In the genomic region with DNA sequence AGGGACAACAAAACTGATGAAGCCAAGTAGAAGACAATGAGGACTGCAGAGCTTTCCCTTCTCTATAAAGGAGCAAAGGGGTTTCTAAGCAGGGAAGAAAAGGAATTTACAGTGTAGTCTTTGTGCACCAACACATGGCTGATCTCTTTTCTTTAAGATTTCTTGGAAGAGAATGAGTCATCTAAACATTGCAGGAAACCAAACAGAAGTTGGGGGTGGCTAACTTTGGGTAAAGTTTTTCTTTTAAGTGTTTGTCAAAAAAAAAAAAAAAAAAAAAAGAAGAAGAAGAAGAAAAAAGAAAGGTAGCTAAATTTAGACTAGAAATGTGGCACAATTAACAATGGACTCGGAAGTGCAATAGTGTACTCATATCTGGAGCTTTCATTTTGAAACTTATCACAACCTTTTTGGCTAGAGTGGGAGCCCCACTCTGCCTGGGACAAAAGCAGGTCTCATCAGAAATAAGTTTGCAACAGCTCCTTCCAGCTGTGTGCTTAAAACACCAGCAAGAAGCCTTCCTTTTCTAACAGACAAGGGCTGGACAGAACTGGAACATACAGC, we compare ENCODE assay signal across 9 mouse cellular contexts.
DNase-seq lines count a peak whose midpoint lies in the region; ATAC-seq and TF ChIP-seq lines count a peak whose summit lies in the region.
"Had no signal": no experiment of that assay in that cellular context is flagged by ENCODE, and none has a peak within 500 bp of the region (broad histone marks: within the 10 kb centered on the region; RNA-seq: fewer than 3 reads in every experiment).

No protein-coding gene starts in this region.

- H3K4me3 ChIP-seq in kidney, embryonic 15.5 days (replicated peaks): no peak overlapping the region
- no peak overlapping the region for H3K4me3 ChIP-seq in brown adipose tissue, adult 24 weeks (ENCODE audit: insufficient read depth, low read depth, low read length)
- no peak overlapping the region for H3K4me3 ChIP-seq in intestine, postnatal 0 days (ENCODE audit: low read depth, low read length)

- 78% methylated on average over 1 of the region's 1 CpGs for WGBS in kidney, embryonic 15.5 days
- 48% methylated on average over 1 of the region's 1 CpGs for WGBS in intestine, postnatal 0 days

- no peak overlapping the region for H3K4me2 ChIP-seq in kidney, embryonic 15.5 days
- peak overlapping the region; percentile 18; the same call in 1 of the 2 replicates for H3K4me2 ChIP-seq in intestine, postnatal 0 days (replicated peaks; ENCODE audit: low read depth)

- H3K27ac ChIP-seq in kidney, embryonic 15.5 days: peak overlapping the region; percentile 74
- H3K27ac ChIP-seq in brown adipose tissue, adult 24 weeks (replicated peaks; ENCODE audit: low read depth, low read length): peak overlapping the region; percentile 67
- H3K27ac ChIP-seq in intestine, postnatal 0 days (ENCODE audit: low read depth, low read length): no peak overlapping the region

- no peaks in the 10 kb centered on the region for H3K27me3 ChIP-seq in kidney, embryonic 15.5 days
- no peaks in the 10 kb centered on the region for H3K27me3 ChIP-seq in intestine, postnatal 0 days (replicated peaks; ENCODE audit: control insufficient read depth, insufficient read depth, low read length)

- H3K9me3 ChIP-seq in kidney, embryonic 15.5 days (replicated peaks): no peaks in the 10 kb centered on the region
- no peaks in the 10 kb centered on the region for H3K9me3 ChIP-seq in intestine, postnatal 0 days (ENCODE audit: control insufficient read depth)

- TF ChIP-seq CTCF in intestine, postnatal 0 days (IDR thresholded peaks at IDR 0.05; ENCODE audit: low read depth): no peak

- H3K4me1 ChIP-seq in kidney, embryonic 15.5 days: peaks cover 27% of the 10 kb centered on the region
- H3K4me1 ChIP-seq in brown adipose tissue, adult 24 weeks (ENCODE audit: control insufficient read depth, insufficient read depth, insufficient read length, low read length): peaks cover 18% of the 10 kb centered on the region
- H3K4me1 ChIP-seq in intestine, postnatal 0 days (replicated peaks; ENCODE audit: control insufficient read depth, insufficient read depth, low read length): 0 out of 2 replicates have a peak, but pooled peaks cover 3% of the 10 kb centered on the region

- H3K9ac ChIP-seq in kidney, embryonic 15.5 days: no peak overlapping the region
- no peak overlapping the region for H3K9ac ChIP-seq in intestine, postnatal 0 days (ENCODE audit: low read depth, low read length)

- no peak for ATAC-seq in kidney, embryonic 15.5 days (replicated peaks; ENCODE audit: low FRiP score)
- ATAC-seq in CD4-positive, CD25-positive, alpha-beta regulatory T cell, adult 4 months: peak; percentile 45
- ATAC-seq in intestine, postnatal 0 days: no peak

- H3K36me3 ChIP-seq in kidney, embryonic 15.5 days: no peaks in the 10 kb centered on the region
- no peaks in the 10 kb centered on the region for H3K36me3 ChIP-seq in intestine, postnatal 0 days (ENCODE audit: control insufficient read depth, insufficient read depth)

- no peak for DNase-seq in kidney, postnatal 4 days
- no peak for DNase-seq in frontal cortex, postnatal 36 days (ENCODE audit: low spot score in 2 of 2)
- DNase-seq in layer of hippocampus, postnatal 14 days (ENCODE audit: low spot score in 2 of 2): no peak
- no peak for DNase-seq in layer of hippocampus, postnatal 25 days (ENCODE audit: extremely low spot score in 1 of 2, low spot score in 1 of 2)
- DNase-seq: cerebellum, postnatal 10 days had no signal
